Mouse (Mus musculus): Measurements from ENCODE around the gene Eno1. TPM values are rescaled to one million over a fixed set of nuclear protein-coding genes. Genes with fewer than 3 reads are reported as not detected.
A peak's percentile ranks its signal among the peaks of the same experiment; 100 is the strongest.

Gene Eno1
- total and polyA plus RNA-seq, 3 experiments: 254 to 5,492 (median 737) TPM

GRCm38 (mm10) chr4:150188236-150188635, 48.3 kb upstream of the Eno1 start:
- peaks cover 0 to 3% of the 10 kb centered on the region in 2 experiments; a peak in 1 of 4 replicates for H3K4me1 ChIP-seq (ENCODE audit: control insufficient read depth in 1 of 2, insufficient read depth in 2 of 2, low read length in 2 of 2)
- DNase-seq (ENCODE audit: low read depth, low spot score): peak; percentile 90

GRCm38 (mm10) chr4:150192199-150192598, 44.3 kb upstream of the Eno1 start:
- H3K79me2 ChIP-seq (ENCODE audit: control insufficient read depth, insufficient read depth, low read length, poor library complexity): no peaks in the 10 kb centered on the region
- H3K4me3 ChIP-seq (ENCODE audit: control insufficient read depth in 1 of 2, insufficient read depth in 1 of 2, low read depth in 2 of 2, low read length in 2 of 2): no peak overlapping the region
- H3K4me1 ChIP-seq (ENCODE audit: control insufficient read depth in 1 of 2, insufficient read depth in 2 of 2, low read length in 2 of 2): peaks cover 0 to 3% of the 10 kb centered on the region in 2 experiments; a peak in 1 of 4 replicates
- no peaks in the 10 kb centered on the region for H3K9me3 ChIP-seq (replicated peaks; ENCODE audit: insufficient read depth, low read length)
- peaks cover 0 to 5% of the 10 kb centered on the region in 2 experiments; a peak in 2 of 4 replicates for H3K36me3 ChIP-seq (ENCODE audit: control insufficient read depth in 1 of 2, insufficient read depth in 2 of 2, low read length in 2 of 2)
- peak; percentile 55 for DNase-seq (ENCODE audit: low read depth, low spot score)
- H3K9ac ChIP-seq (ENCODE audit: control insufficient read depth, low read depth, low read length, poor library complexity, severe bottlenecking): no peak overlapping the region
- no peak for TF ChIP-seq HCFC1 (IDR thresholded peaks at IDR 0.05; ENCODE audit: low read depth, low read length)
- peak; percentile 46; the same call in 1 of the 2 replicates for TF ChIP-seq USF1 (IDR thresholded peaks at IDR 0.05; ENCODE audit: low read depth, low read length)
- H3K27ac ChIP-seq (ENCODE audit: control insufficient read depth, low read depth, low read length): no peak overlapping the region
- H3K27me3 ChIP-seq (ENCODE audit: control insufficient read depth in 1 of 2, insufficient read depth in 2 of 2, low read length in 2 of 2): no peaks in the 10 kb centered on the region

More at GRCm38 (mm10) chr4:150188236-150188635, 48.3 kb upstream of the Eno1 start:
- no peaks in the 10 kb centered on the region for H3K27me3 ChIP-seq (ENCODE audit: control insufficient read depth in 1 of 2, insufficient read depth in 2 of 2, low read length in 2 of 2)
- H3K79me2 ChIP-seq (ENCODE audit: control insufficient read depth, insufficient read depth, low read length, poor library complexity): no peaks in the 10 kb centered on the region
- H3K4me3 ChIP-seq (ENCODE audit: control insufficient read depth in 1 of 2, insufficient read depth in 1 of 2, low read depth in 2 of 2, low read length in 2 of 2): peak overlapping the region; percentile 41 to 54; a peak in 3 of 4 replicates
- peak; percentile 70; the same call in 1 of the 2 replicates for TF ChIP-seq MYC (IDR thresholded peaks at IDR 0.05; ENCODE audit: low read depth, low read length)
- TF ChIP-seq SIN3A (IDR thresholded peaks at IDR 0.05; ENCODE audit: low read length): peak; percentile 84
- no peak for TF ChIP-seq CHD1 (IDR thresholded peaks at IDR 0.05; ENCODE audit: low read depth, low read length)
- no peak for TF ChIP-seq TCF12 (IDR thresholded peaks at IDR 0.05; ENCODE audit: low read depth, low read length)
- TF ChIP-seq MXI1 (IDR thresholded peaks at IDR 0.05; ENCODE audit: low read depth, low read length): peak; percentile 92
- peak; percentile 92 for TF ChIP-seq MAX (IDR thresholded peaks at IDR 0.05; ENCODE audit: low read length)
- TF ChIP-seq ELF1 (IDR thresholded peaks at IDR 0.05; ENCODE audit: low read depth, low read length): 0 out of 2 replicates have a peak, but pooled peaks have one; percentile 26
- H3K9me3 ChIP-seq (replicated peaks; ENCODE audit: insufficient read depth, low read length): no peaks in the 10 kb centered on the region
- H3K36me3 ChIP-seq (ENCODE audit: control insufficient read depth in 1 of 2, insufficient read depth in 2 of 2, low read length in 2 of 2): peaks cover 0 to 6% of the 10 kb centered on the region in 2 experiments; a peak in 2 of 4 replicates
- H3K9ac ChIP-seq (ENCODE audit: control insufficient read depth, low read depth, low read length, poor library complexity, severe bottlenecking): peak overlapping the region; percentile 43; the same call in 1 of the 2 replicates
- H3K27ac ChIP-seq (ENCODE audit: control insufficient read depth, low read depth, low read length): no peak overlapping the region

- peaks cover 0 to 3% of the 10 kb centered on the region in 2 experiments; a peak in 2 of 4 replicates for H3K36me3 ChIP-seq (ENCODE audit: control insufficient read depth in 1 of 2, insufficient read depth in 2 of 2, low read length in 2 of 2)
- no peaks in the 10 kb centered on the region for H3K79me2 ChIP-seq (ENCODE audit: control insufficient read depth, insufficient read depth, low read length, poor library complexity)
- H3K4me1 ChIP-seq (ENCODE audit: control insufficient read depth in 1 of 2, insufficient read depth in 2 of 2, low read length in 2 of 2): peaks cover 0 to 3% of the 10 kb centered on the region in 2 experiments; a peak in 1 of 4 replicates
- DNase-seq (ENCODE audit: low read depth, low spot score): peak; percentile 75
- H3K27me3 ChIP-seq (ENCODE audit: control insufficient read depth in 1 of 2, insufficient read depth in 2 of 2, low read length in 2 of 2): no peaks in the 10 kb centered on the region
- H3K9ac ChIP-seq (ENCODE audit: control insufficient read depth, low read depth, low read length, poor library complexity, severe bottlenecking): no peak overlapping the region
- TF ChIP-seq ZC3H11A (IDR thresholded peaks at IDR 0.05; ENCODE audit: low read depth, low read length): peak; percentile 72
- TF ChIP-seq RCOR1 (IDR thresholded peaks at IDR 0.05; ENCODE audit: low read depth, low read length): no peak
- no peak for TF ChIP-seq MAX (IDR thresholded peaks at IDR 0.05; ENCODE audit: low read length)
- no peak for TF ChIP-seq ETS1 (IDR thresholded peaks at IDR 0.05; ENCODE audit: low read depth, low read length)
- peak; percentile 85 for TF ChIP-seq RAD21 (IDR thresholded peaks at IDR 0.05; ENCODE audit: low read depth, low read length)
- TF ChIP-seq TAL1 (IDR thresholded peaks at IDR 0.05; ENCODE audit: low read length): no peak
- TF ChIP-seq MYC (IDR thresholded peaks at IDR 0.05; ENCODE audit: low read depth, low read length): 0 out of 2 replicates have a peak, but pooled peaks have one; percentile 55
- TF ChIP-seq CTCF (IDR thresholded peaks at IDR 0.05 in 2 of 3, conservative IDR thresholded peaks at IDR 0.05 in 1 of 3; ENCODE audit: control insufficient read depth in 1 of 3, insufficient read depth in 1 of 3, low read depth in 2 of 3, low read length in 3 of 3, poor library complexity in 1 of 3, severe bottlenecking in 1 of 3): peak; percentile 84 to 95 (median 89)
- no peak for TF ChIP-seq GATA1 (IDR thresholded peaks at IDR 0.05; ENCODE audit: low read depth, low read length)
- TF ChIP-seq SIN3A (IDR thresholded peaks at IDR 0.05; ENCODE audit: low read length): peak; percentile 46; the same call in 1 of the 2 replicates
- peak; percentile 78 for TF ChIP-seq SMC3 (IDR thresholded peaks at IDR 0.05; ENCODE audit: low read depth, low read length)
- H3K27ac ChIP-seq (ENCODE audit: control insufficient read depth, low read depth, low read length): no peak overlapping the region
- H3K9me3 ChIP-seq (replicated peaks; ENCODE audit: insufficient read depth, low read length): no peaks in the 10 kb centered on the region
- no peak overlapping the region for H3K4me3 ChIP-seq (ENCODE audit: control insufficient read depth in 1 of 2, insufficient read depth in 1 of 2, low read depth in 2 of 2, low read length in 2 of 2)
Measured at GRCm38 (mm10) chr4:150193915-150194314, 42.6 kb upstream of the Eno1 start.

All from MEL (cell line).